Mouse (Mus musculus): Measurements from ENCODE around the gene Map3k13. TPM values are rescaled to one million over a fixed set of nuclear protein-coding genes. Genes with fewer than 3 reads are reported as not detected.

Map3k13 gene
- polyA plus RNA-seq, 1 experiment from 2014 or later = 5.1 TPM

GRCm38 (mm10) chr16:21834866-21835583, 40.9 kb downstream of the Map3k13 start:
- WGBS = 88% methylated on average over 8 of the region's 8 CpGs
- no peak overlapping the region for H3K4me2 ChIP-seq (ENCODE audit: low read length)
- no peaks in the 10 kb centered on the region for H3K27me3 ChIP-seq (replicated peaks; ENCODE audit: control insufficient read depth, insufficient read depth, low read length)
- ATAC-seq = no peak
- H3K36me3 ChIP-seq (ENCODE audit: control insufficient read depth, insufficient read depth, low read length) = no peaks in the 10 kb centered on the region
- no peak overlapping the region for H3K4me3 ChIP-seq (ENCODE audit: low read length)
- H3K9me3 ChIP-seq (ENCODE audit: control insufficient read depth, low read length) = no peaks in the 10 kb centered on the region
- no peaks in the 10 kb centered on the region; the same call in 1 of the 2 replicates for H3K4me1 ChIP-seq (ENCODE audit: control insufficient read depth, insufficient read depth, low read depth, low read length)
- H3K27ac ChIP-seq (ENCODE audit: low read depth, low read length) = no peak overlapping the region
- H3K9ac ChIP-seq (ENCODE audit: low read depth, low read length) = no peak overlapping the region

GRCm38 (mm10) chr16:21835584-21835931, 41.4 kb downstream of the Map3k13 start:
- no peak overlapping the region for H3K4me2 ChIP-seq (ENCODE audit: low read length)
- H3K9me3 ChIP-seq (ENCODE audit: control insufficient read depth, low read length) = no peaks in the 10 kb centered on the region
- no peaks in the 10 kb centered on the region for H3K27me3 ChIP-seq (replicated peaks; ENCODE audit: control insufficient read depth, insufficient read depth, low read length)
- H3K9ac ChIP-seq (ENCODE audit: low read depth, low read length) = no peak overlapping the region
- 71% methylated on average over 7 of the region's 7 CpGs for WGBS
- H3K4me3 ChIP-seq (ENCODE audit: low read length) = no peak overlapping the region
- no peaks in the 10 kb centered on the region; the same call in 1 of the 2 replicates for H3K4me1 ChIP-seq (ENCODE audit: control insufficient read depth, insufficient read depth, low read depth, low read length)
- H3K27ac ChIP-seq (ENCODE audit: low read depth, low read length) = no peak overlapping the region
- H3K36me3 ChIP-seq (ENCODE audit: control insufficient read depth, insufficient read depth, low read length) = no peaks in the 10 kb centered on the region
- ATAC-seq = no peak

DNA sequence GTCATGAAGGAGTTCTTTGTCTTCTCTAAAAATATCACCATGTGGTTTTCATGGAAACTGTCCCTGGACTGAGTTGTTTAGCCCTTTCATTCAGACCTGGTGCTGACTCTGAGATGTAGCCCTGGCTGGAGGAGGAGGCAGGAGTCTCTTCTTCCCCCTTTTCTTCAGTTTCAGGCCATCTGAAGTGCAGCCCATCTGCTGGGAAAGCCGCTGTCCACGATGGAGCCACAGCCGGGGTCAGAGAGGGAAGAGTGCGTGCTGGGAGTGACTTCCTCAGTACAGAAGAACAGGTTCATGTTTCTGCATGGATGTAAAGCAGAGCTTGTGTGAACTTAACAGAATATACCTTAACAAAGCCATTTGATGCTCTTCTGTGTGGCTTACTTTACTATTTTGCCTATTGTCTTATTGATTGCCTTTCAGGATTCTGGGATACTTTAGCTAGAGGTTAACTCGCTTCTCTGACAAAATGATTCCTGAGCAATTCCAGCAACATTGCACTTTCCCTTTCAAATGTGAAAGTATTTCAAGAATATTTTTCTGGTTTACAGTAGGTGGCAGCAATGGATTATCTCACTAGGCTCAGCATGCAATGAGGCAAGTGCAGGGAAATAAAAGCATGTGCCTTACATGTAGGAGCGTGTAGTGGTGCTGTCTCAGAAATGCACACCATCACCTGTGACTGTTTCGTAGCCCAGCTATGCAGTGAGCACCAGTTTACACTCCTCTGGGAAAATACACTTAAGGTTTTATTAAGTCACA, 42.3 kb downstream of the Map3k13 start:
- Histone ChIP-seq H3K27ac (ENCODE audit: low read depth, low read length) (no peak overlapping the region), H3K36me3 (ENCODE audit: control insufficient read depth, insufficient read depth, low read length) (no peaks in the 10 kb centered on the region), H3K9ac (ENCODE audit: low read depth, low read length) (no peak overlapping the region), H3K9me3 (ENCODE audit: control insufficient read depth, low read length) (no peaks in the 10 kb centered on the region), H3K4me1 (ENCODE audit: control insufficient read depth, insufficient read depth, low read depth, low read length) (no peaks in the 10 kb centered on the region; the same call in 1 of the 2 replicates), H3K4me2 (ENCODE audit: low read length) (no peak overlapping the region), H3K4me3 (ENCODE audit: low read length) (no peak overlapping the region), H3K27me3 (replicated peaks; ENCODE audit: control insufficient read depth, insufficient read depth, low read length) (no peaks in the 10 kb centered on the region)
- 52% methylated on average over 7 of the region's 7 CpGs for WGBS
- ATAC-seq = peak; percentile 84

- Histone ChIP-seq H3K9me3 (ENCODE audit: control insufficient read depth, low read length) (no peaks in the 10 kb centered on the region), H3K4me2 (ENCODE audit: low read length) (no peak overlapping the region), H3K27me3 (replicated peaks; ENCODE audit: control insufficient read depth, insufficient read depth, low read length) (no peaks in the 10 kb centered on the region), H3K4me1 (ENCODE audit: control insufficient read depth, insufficient read depth, low read depth, low read length) (no peaks in the 10 kb centered on the region; the same call in 1 of the 2 replicates), H3K36me3 (ENCODE audit: control insufficient read depth, insufficient read depth, low read length) (no peaks in the 10 kb centered on the region), H3K27ac (ENCODE audit: low read depth, low read length) (no peak overlapping the region), H3K9ac (ENCODE audit: low read depth, low read length) (no peak overlapping the region), H3K4me3 (ENCODE audit: low read length) (no peak overlapping the region)
- ATAC-seq = no peak
- 82% methylated on average over 6 of the region's 6 CpGs for WGBS
Measured at GRCm38 (mm10) chr16:21837694-21838093, 43.5 kb downstream of the Map3k13 start.

DNA sequence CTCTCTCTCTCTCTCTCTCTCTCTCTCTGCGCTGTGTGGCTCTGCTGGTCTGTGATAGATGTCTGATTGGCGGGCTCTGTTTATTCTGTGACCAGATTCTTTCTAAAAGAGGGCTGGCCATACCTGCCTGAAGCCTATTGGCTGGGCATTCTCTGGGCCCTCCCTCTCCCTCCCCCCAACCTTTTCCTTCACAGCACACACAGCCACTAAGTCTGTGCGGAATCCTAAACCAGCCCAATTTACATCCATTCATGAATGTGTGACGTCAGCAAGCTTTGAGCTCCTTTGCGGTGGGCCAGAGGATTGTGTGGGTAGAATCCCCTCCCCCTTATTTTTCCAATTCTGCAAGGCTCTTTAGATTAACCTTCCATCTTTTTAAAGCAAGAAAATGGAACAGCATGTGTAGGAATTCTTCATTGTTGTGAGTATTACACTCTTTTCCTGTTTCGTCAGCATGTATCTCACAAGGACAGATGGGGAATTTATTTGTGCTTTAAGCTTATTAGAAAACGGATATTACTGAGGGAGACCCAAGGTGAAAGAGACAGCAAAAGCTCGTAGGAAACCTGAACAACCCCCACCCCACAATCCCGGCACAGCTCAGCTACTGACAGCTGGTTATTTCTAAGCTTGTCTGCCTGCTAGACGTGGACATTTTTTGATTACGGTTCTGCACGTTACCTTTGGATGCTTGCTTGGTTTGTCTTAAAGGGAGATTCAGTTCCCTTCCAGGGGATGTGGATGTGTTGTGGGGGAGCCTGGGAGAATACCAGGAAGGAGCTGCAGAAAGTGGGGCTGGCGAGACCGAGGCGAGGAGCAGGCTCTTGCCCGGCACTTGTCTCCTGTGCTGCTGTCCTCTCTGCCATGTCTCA, 51.9 kb downstream of the Map3k13 start:
- WGBS = under 1% methylated on average over 16 of the region's 16 CpGs

DNA sequence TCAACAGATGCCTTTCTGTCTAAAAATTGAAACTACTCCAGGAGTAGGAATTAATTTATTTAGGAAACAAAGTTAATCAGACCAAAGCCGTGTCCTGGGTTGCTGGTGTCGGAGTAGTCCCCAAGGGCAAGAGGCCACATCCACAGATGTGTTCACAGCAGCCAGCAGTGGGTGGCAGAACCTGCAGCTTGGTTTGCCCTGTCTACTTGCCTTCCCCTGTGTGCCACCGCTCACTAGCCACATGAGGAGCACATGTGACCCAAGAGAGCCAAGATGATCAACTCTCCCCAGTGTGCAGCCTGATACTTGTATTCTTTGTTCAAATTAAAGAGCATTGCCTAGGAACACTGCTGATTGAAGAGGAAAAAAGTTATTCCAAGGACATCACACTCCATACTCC, 54.3 kb downstream of the Map3k13 start:
- no peak for ATAC-seq
- Histone ChIP-seq H3K27me3 (replicated peaks; ENCODE audit: control insufficient read depth, insufficient read depth, low read length) (no peaks in the 10 kb centered on the region), H3K36me3 (ENCODE audit: control insufficient read depth, insufficient read depth, low read length) (no peaks in the 10 kb centered on the region), H3K9me3 (ENCODE audit: control insufficient read depth, low read length) (no peaks in the 10 kb centered on the region), H3K4me1 (ENCODE audit: control insufficient read depth, insufficient read depth, low read depth, low read length) (peaks cover 21% of the 10 kb centered on the region), H3K4me2 (ENCODE audit: low read length) (no peak overlapping the region), H3K9ac (ENCODE audit: low read depth, low read length) (no peak overlapping the region), H3K27ac (ENCODE audit: low read depth, low read length) (no peak overlapping the region), H3K4me3 (ENCODE audit: low read length) (no peak overlapping the region)
- 62% methylated on average over 3 of the region's 3 CpGs for WGBS

More for the DNA sequence above, 51.9 kb downstream of the Map3k13 start:
- peak; percentile 100 for ATAC-seq
- peaks cover 8% of the 10 kb centered on the region for H3K4me1 ChIP-seq (ENCODE audit: control insufficient read depth, insufficient read depth, low read depth, low read length)
- peak overlapping the region; percentile 64 for H3K4me2 ChIP-seq (ENCODE audit: low read length)
- no peaks in the 10 kb centered on the region for H3K9me3 ChIP-seq (ENCODE audit: control insufficient read depth, low read length)
- H3K9ac ChIP-seq (ENCODE audit: low read depth, low read length) = peak overlapping the region; percentile 70
- H3K27ac ChIP-seq (ENCODE audit: low read depth, low read length) = peak overlapping the region; percentile 89
- no peaks in the 10 kb centered on the region for H3K36me3 ChIP-seq (ENCODE audit: control insufficient read depth, insufficient read depth, low read length)
- H3K4me3 ChIP-seq (ENCODE audit: low read length) = peak overlapping the region; percentile 57
- no peaks in the 10 kb centered on the region for H3K27me3 ChIP-seq (replicated peaks; ENCODE audit: control insufficient read depth, insufficient read depth, low read length)

- ATAC-seq = no peak
- Histone ChIP-seq H3K9ac (ENCODE audit: low read depth, low read length) (no peak overlapping the region), H3K4me1 (ENCODE audit: control insufficient read depth, insufficient read depth, low read depth, low read length) (peaks cover 25% of the 10 kb centered on the region), H3K27me3 (replicated peaks; ENCODE audit: control insufficient read depth, insufficient read depth, low read length) (no peaks in the 10 kb centered on the region), H3K9me3 (ENCODE audit: control insufficient read depth, low read length) (no peaks in the 10 kb centered on the region), H3K4me2 (ENCODE audit: low read length) (no peak overlapping the region), H3K27ac (ENCODE audit: low read depth, low read length) (no peak overlapping the region), H3K36me3 (ENCODE audit: control insufficient read depth, insufficient read depth, low read length) (no peaks in the 10 kb centered on the region), H3K4me3 (ENCODE audit: low read length) (no peak overlapping the region)
- WGBS = 86% methylated on average over 4 of the region's 4 CpGs
Measured at GRCm38 (mm10) chr16:21848847-21849246, 54.7 kb downstream of the Map3k13 start.

DNA sequence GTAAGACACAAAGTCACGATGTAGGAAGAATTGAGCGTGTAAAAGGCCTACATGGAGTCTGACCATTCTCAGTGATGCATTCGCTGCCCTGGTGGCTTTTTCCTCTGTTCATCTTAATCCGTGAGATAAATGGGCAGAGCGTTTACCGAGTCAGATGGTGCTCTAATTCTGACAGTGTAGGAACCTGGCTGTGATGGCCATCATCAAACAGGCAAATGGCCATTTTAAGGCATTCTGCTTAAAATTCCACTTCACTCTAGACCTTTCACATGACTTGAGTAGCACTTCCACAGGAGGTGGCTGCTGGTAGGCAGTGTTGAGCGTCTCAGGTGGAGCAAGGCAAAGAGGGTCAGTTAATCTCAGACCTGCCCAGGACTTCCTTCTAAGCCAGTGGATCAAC, 58.2 kb downstream of the Map3k13 start:
- Histone ChIP-seq H3K27me3 (replicated peaks; ENCODE audit: control insufficient read depth, insufficient read depth, low read length) (no peaks in the 10 kb centered on the region), H3K4me1 (ENCODE audit: control insufficient read depth, insufficient read depth, low read depth, low read length) (peaks cover 20% of the 10 kb centered on the region), H3K4me2 (ENCODE audit: low read length) (no peak overlapping the region), H3K27ac (ENCODE audit: low read depth, low read length) (peak overlapping the region; percentile 9; the same call in 1 of the 2 replicates), H3K4me3 (ENCODE audit: low read length) (no peak overlapping the region), H3K36me3 (ENCODE audit: control insufficient read depth, insufficient read depth, low read length) (no peaks in the 10 kb centered on the region), H3K9me3 (ENCODE audit: control insufficient read depth, low read length) (no peaks in the 10 kb centered on the region), H3K9ac (ENCODE audit: low read depth, low read length) (no peak overlapping the region)
- WGBS = 74% methylated on average over 7 of the region's 7 CpGs
- no peak for ATAC-seq

Data from hindbrain, embryonic 16.5 days (tissue).